Mouse (Mus musculus) olfactory bulb, adult 2 months (tissue): Measurements from ENCODE around the gene Tlk1. TPM values are rescaled to one million over a fixed set of nuclear protein-coding genes. Genes with fewer than 3 reads are reported as not detected.
A peak's percentile ranks its signal among the peaks of the same experiment; 100 is the strongest.

Source experiments
- H3K27ac ChIP-seq: fragments of 200-500 bp; 2 replicates; pipeline ENCODE4 v1.5.1; 2012; ENCODE audit warnings: low read depth, low read length; ENCODE audit not compliant: insufficient read depth
- H3K4me1 ChIP-seq: fragments of 200-500 bp; 2 replicates; pipeline ENCODE4 v1.6.1; 2012; ENCODE audit warnings: low read length; ENCODE audit not compliant: control insufficient read depth, insufficient read depth
- H3K4me3 ChIP-seq: fragments of 200-500 bp; 2 replicates; pipeline ENCODE4 v1.5.1; 2012; ENCODE audit warnings: mild to moderate bottlenecking, low read depth, low read length, moderate library complexity; ENCODE audit not compliant: insufficient read depth
- CTCF ChIP-seq: fragments of 200-500 bp; IDR thresholded peaks from 2 replicates; pipeline ENCODE4 v1.5.1; 2012; ENCODE audit warnings: low read depth, mild to moderate bottlenecking, low read length, moderate library complexity; ENCODE audit not compliant: insufficient read depth
- POLR2A ChIP-seq: fragments of 200-500 bp; IDR thresholded peaks from 2 replicates; pipeline ENCODE4 v1.6.1; 2012; ENCODE audit warnings: mild to moderate bottlenecking, low read depth, low read length, moderate library complexity; ENCODE audit not compliant: insufficient read depth
- WGBS: fragments of 180-500 bp; shearing (Covaris S2); methylation state at CpG from one replicate; pipeline ENCODE4 v1.1.7; 2018; 5-methylcytosine and 5-hydroxymethylcytosine counted together
- polyA plus RNA-seq: library from polyadenylated mRNA; stranded (reverse); fragments of >200 nt; gene quantifications from 2 replicates; pipeline ENCODE4 v1.2.4, GENCODE M21; 2012; ENCODE audit warnings: low replicate concordance; ENCODE audit not compliant: missing spikeins, insufficient read depth, insufficient read length

Tlk1 gene
- polyA plus RNA-seq, 1 experiment: not detected

GRCm38 (mm10) chr2:70835641-70836305 is 10.2 kb upstream of the Tlk1 start:
- Histone ChIP-seq H3K27ac (0 out of 2 replicates have a peak overlapping the region, but pooled peaks have one; percentile 37), H3K4me1 (no peaks in the 10 kb centered on the region), H3K4me3 (no peak overlapping the region)
- 35% methylated on average over 9 of the region's 9 CpGs for WGBS
- no peak for TF ChIP-seq CTCF
- TF ChIP-seq POLR2A: no peak

- Histone ChIP-seq H3K27ac (no peak overlapping the region), H3K4me3 (no peak overlapping the region), H3K4me1 (no peaks in the 10 kb centered on the region)
- TF ChIP-seq CTCF: no peak
- TF ChIP-seq POLR2A: no peak
- WGBS: 50% methylated on average over 2 of the region's 2 CpGs
Observed at GRCm38 (mm10) chr2:70835209-70835608, 9.7 kb upstream of the Tlk1 start.

DNA sequence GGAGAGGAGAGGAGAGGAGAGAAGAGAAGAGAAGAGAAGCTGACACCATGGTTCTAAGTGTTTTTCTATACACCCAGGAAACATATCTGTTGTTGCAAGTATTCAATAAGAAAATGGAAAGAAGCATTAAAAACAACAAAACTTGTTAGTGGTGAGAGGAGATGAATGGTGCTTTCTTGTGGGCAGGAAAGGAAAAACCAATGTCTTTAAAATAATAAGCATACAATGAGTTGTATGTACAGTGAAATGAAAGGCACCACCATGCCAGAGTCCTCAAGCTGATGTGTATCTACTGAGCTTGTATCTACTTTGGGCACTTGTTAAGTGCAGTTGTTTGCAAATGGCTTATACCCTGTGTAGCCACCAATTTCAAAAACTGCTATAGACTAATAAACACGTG is 7.7 kb upstream of the Tlk1 start:
- no peak overlapping the region for H3K4me3 ChIP-seq
- H3K4me1 ChIP-seq: no peaks in the 10 kb centered on the region
- 59% methylated on average over 1 of the region's 1 CpGs for WGBS
- no peak for TF ChIP-seq CTCF
- no peak overlapping the region for H3K27ac ChIP-seq

GRCm38 (mm10) chr2:70831709-70832350 is 6.3 kb upstream of the Tlk1 start:
- no peaks in the 10 kb centered on the region for H3K4me1 ChIP-seq
- 93% methylated on average over 10 of the region's 10 CpGs for WGBS
- H3K27ac ChIP-seq: no peak overlapping the region
- TF ChIP-seq POLR2A: no peak
- TF ChIP-seq CTCF: no peak
- no peak overlapping the region for H3K4me3 ChIP-seq

- Histone ChIP-seq H3K4me1 (no peaks in the 10 kb centered on the region), H3K4me3 (no peak overlapping the region), H3K27ac (no peak overlapping the region)
- 78% methylated on average over 2 of the region's 2 CpGs for WGBS
- TF ChIP-seq POLR2A (no peak), CTCF (no peak)
Observed at GRCm38 (mm10) chr2:70830683-70831082, 5.2 kb upstream of the Tlk1 start.

DNA sequence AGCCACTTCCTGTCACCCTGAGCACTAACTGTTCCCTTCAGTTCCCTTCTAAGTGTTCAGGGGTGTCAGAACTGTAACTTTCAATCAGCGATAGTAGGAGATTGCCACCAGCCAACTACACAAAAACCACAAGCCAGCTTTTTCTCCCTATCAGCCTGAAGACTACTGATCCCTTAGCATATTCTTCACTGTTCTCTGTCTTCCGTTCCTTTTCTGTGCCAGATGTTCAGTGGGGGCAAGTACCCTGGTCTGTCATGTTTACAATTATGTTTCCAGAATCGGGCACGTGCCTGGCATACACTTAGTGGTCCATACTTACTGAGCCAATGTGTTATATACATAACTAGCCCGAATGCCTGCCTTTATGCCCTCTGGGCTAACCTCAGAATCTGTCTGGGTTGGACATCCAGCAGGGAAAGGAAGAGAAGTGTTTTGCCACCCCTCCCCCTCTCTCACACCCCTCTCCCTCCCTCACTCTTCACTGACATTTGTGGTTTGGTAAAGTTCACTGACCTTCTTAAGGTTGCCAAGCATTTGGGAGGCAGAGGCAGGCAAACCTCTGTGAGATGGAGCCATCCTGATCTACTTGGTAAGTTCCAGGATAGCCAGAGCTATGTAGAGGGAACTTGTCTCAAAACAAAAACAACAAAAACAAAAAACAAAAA is 4.5 kb upstream of the Tlk1 start:
- WGBS: 86% methylated on average over 5 of the region's 5 CpGs
- no peaks in the 10 kb centered on the region for H3K4me1 ChIP-seq
- no peak overlapping the region for H3K27ac ChIP-seq
- TF ChIP-seq POLR2A (no peak), CTCF (no peak)
- H3K4me3 ChIP-seq: no peak overlapping the region

DNA sequence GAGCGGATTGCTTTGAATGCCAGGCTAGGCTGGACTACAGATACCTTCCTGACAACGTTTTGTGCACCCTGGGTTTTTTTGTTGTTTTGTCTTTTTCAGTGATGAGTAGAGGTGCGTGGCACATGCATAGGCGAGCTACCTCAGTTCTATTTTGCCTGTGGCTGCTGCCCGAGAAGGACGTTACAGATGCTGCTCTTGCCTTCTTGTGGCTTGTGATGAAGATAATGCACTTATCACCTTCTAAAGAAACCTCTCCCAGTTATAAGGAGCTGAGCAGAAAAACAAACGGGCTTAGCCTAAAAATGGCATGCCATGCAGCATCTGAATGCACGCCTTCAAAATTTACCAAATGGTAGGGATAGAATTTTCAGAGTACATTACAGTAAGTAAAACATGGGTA is 2.3 kb upstream of the Tlk1 start:
- WGBS: 89% methylated on average over 8 of the region's 8 CpGs
- Histone ChIP-seq H3K27ac (no peak overlapping the region), H3K4me1 (no peaks in the 10 kb centered on the region), H3K4me3 (no peak overlapping the region)
- TF ChIP-seq CTCF: no peak
- TF ChIP-seq POLR2A: no peak

DNA sequence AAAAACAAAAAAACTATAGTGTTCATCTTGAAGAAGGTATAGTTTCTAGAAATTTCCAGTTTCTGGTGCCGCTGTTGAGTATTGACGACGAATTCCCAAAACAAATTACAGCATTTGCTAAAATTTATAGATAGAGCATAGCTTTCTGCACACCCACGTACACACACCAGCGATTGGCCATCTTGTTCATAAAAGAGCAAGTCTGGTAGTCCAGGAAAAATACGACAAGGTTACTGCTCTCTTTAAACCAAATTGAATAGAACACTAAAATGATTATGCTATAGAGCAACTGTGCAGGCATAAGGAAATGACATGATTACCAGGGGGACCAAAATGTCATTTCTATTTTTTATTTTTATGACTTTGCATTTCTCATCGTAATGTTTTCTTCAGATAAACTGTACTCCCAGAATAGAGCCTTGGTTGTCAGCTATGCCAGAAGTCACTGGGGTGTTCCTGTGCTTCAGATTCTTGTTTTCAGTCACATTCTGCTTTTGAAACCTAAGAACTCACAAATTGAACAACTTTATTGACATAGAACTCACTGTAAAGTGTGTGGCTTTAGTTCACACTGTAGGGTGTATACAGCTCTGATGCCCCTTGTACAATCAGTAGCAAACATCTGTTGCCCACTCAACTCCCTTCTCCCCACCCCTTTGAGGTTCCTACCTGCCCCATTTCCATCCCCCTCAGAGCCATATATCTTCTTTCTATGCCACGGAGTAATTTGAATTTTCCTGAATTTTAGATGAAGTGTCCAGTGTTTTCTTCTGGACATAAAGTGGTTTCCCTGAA is 1.1 kb upstream of the Tlk1 start:
- Histone ChIP-seq H3K4me1 (0 out of 2 replicates have a peak, but pooled peaks cover 4% of the 10 kb centered on the region), H3K4me3 (no peak overlapping the region), H3K27ac (no peak overlapping the region)
- 59% methylated on average over 8 of the region's 8 CpGs for WGBS
- TF ChIP-seq POLR2A: no peak
- TF ChIP-seq CTCF: no peak

DNA sequence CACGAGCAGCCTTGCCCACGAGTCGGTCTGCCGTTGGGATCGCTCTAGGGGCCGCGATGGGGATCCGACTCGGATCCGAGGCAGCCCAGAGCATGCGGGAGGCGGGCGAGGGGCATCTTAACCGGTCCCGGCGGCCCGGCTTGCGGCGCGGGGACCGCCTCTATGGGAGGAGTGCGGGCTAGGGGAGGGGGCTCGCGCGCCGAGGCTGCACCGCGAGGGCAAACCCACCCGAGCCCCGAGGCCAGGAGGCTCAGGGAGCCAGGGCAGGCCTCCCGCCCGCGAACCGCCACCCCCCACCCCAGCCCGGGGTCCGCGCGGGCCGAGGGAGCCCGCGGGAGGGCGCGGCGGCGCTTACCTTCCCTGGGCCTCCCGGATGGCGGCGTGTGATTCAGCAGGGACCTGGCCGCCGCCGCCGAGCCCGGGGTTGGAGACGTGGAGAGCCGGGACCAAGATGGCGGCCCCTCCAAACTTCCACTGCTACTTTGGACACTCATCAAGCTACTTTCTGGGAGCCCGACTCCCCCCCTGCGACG is 624 bp downstream of the Tlk1 start:
- H3K27ac ChIP-seq: peak overlapping the region; percentile 58; the same call in 1 of the 2 replicates
- 0 out of 2 replicates have a peak, but pooled peaks cover 4% of the 10 kb centered on the region for H3K4me1 ChIP-seq
- WGBS: under 1% methylated on average over 59 of the region's 59 CpGs
- H3K4me3 ChIP-seq: peak overlapping the region; percentile 74
- TF ChIP-seq CTCF (no peak), POLR2A (no peak)
